Mouse (Mus musculus) heart, postnatal 0 days (tissue): ENCODE measurements at regions not wholly inside any gene's neighbourhood (a gene's known extent, or its start where the extent isn't known, plus 50 kb on each side); places are given as distances from the start of the nearest gene placed in this dataset.

Source experiments
- ATAC-seq: fragments of 200-750 bp; cut with Nextera tagmentation; 2 replicates; pipeline ENCODE4 v1.8.0; 2017; ENCODE audit warnings: low read depth, moderate number of reproducible peaks, moderate library complexity; ENCODE audit not compliant: insufficient read depth
- DNase-seq: peaks from one replicate; pipeline ENCODE4 v3.0.0-alpha.2; 2016; ENCODE audit warnings: low spot score
- H3K27ac ChIP-seq: fragments of 300-500 bp; sonication (generic); 2 replicates; pipeline ENCODE4 v1.5.1; 2014; ENCODE audit warnings: low read depth, mild to moderate bottlenecking
- H3K27me3 ChIP-seq: fragments of 300-500 bp; sonication (generic); 2 replicates; pipeline ENCODE4 v1.6.1; 2014; ENCODE audit warnings: low read length, mixed read lengths; ENCODE audit not compliant: control insufficient read depth, insufficient read depth
- H3K36me3 ChIP-seq: fragments of 300-500 bp; sonication (generic); replicated peaks from 2 replicates; pipeline ENCODE4 v1.6.1; 2014; ENCODE audit warnings: low read length, mixed read lengths; ENCODE audit not compliant: control insufficient read depth, insufficient read depth
- H3K4me1 ChIP-seq: fragments of 300-500 bp; sonication (generic); 2 replicates; pipeline ENCODE4 v1.6.1; 2014; ENCODE audit warnings: antibody characterized with exemption; ENCODE audit not compliant: control insufficient read depth, insufficient read depth
- H3K4me2 ChIP-seq: fragments of 300-500 bp; sonication (generic); 2 replicates; pipeline ENCODE4 v1.6.1; 2014; ENCODE audit warnings: low read depth, mild to moderate bottlenecking, low read length, moderate library complexity
- H3K4me3 ChIP-seq: fragments of 300-500 bp; sonication (generic); 2 replicates; pipeline ENCODE4 v1.5.1; 2014; ENCODE audit warnings: low read depth, low read length
- H3K9ac ChIP-seq: fragments of 300-500 bp; sonication (generic); replicated peaks from 2 replicates; pipeline ENCODE4 v1.6.1; 2014; ENCODE audit warnings: low read depth, low read length, mixed read lengths
- H3K9me3 ChIP-seq: fragments of 300-500 bp; sonication (generic); replicated peaks from 2 replicates; pipeline ENCODE4 v1.6.1; 2016; ENCODE audit warnings: low read length; ENCODE audit not compliant: control insufficient read depth
- CTCF ChIP-seq: IDR thresholded peaks from 2 replicates; pipeline ENCODE4 v1.5.1; 2016; ENCODE audit warnings: antibody characterized with exemption, control low read depth, low read depth
- EP300 ChIP-seq: IDR thresholded peaks from 2 replicates; pipeline ENCODE4 v1.6.1; 2016; ENCODE audit warnings: antibody characterized with exemption, low read depth
- WGBS: fragments of 180-500 bp; shearing (Covaris S2); extraction: QIAGEN DNeasy Blood & Tissue Kit; methylation state at CpG from one replicate; pipeline ENCODE4 v1.1.7; 2014; 5-methylcytosine and 5-hydroxymethylcytosine counted together

DNA sequence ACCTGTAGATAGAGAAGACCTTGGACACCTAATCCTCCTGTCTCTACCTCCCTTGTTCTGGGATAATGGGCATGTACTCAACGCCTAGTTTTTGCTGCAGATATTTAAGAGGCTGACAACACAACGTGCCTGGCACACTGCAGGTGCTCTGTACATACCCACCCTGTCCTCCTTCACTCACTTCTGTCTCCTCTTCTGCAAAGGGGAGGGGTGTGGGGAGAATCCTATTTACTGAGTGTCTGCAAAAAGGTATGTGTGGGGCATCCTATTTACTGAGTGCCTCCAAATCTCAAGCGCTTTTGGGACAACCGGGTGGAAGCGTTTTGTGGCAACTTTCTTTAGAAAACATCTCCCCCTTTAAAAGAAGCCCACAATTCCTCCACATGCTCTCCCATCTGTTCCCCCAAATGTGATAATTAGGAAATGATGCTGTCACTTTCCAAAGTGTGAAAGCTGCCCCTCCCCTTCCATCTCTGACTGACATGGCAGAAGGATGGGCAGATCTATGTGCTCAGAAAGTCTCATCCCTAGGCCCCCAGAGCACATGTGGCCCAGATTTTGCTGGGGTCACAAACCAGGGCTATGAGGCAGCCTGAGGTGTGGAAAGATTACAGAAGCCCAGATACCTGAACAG lies 93.5 kb upstream of the Mycn start:
- Histone ChIP-seq H3K27me3 (no peaks in the 10 kb centered on the region; the same call in 1 of the 2 replicates), H3K9me3 (no peaks in the 10 kb centered on the region), H3K4me1 (no peaks in the 10 kb centered on the region), H3K27ac (no peak overlapping the region), H3K36me3 (no peaks in the 10 kb centered on the region), H3K9ac (no peak overlapping the region), H3K4me3 (no peak overlapping the region), H3K4me2 (no peak overlapping the region)
- DNase-seq = no peak
- ATAC-seq = no peak
- no peak for TF ChIP-seq EP300
- TF ChIP-seq CTCF = no peak
- 66% methylated on average over 5 of the region's 5 CpGs for WGBS

DNA sequence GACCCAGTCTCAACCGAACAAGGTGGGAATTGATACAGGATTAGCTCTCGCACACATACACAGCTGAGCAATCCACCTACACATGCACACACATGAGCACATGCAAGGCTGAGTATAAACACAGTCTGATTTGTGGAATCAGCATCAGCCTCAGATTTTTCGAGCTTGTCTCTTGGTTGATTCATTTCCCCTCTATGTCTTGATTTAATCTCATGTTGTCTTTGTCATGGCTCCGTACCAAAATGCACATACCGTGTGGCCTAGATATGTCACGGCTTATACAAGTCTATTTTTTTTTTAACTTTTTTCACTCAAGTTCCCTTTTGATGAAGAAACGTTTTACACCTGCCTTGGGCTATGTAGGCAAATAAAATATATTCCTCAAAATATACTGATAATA lies 88.6 kb upstream of the Mycn start:
- H3K36me3 ChIP-seq = no peaks in the 10 kb centered on the region
- H3K4me1 ChIP-seq = no peaks in the 10 kb centered on the region; the same call in 1 of the 2 replicates
- no peak overlapping the region for H3K4me3 ChIP-seq
- no peak for TF ChIP-seq CTCF
- no peak for TF ChIP-seq EP300
- 75% methylated on average over 7 of the region's 7 CpGs for WGBS
- H3K9ac ChIP-seq = no peak overlapping the region
- no peak overlapping the region for H3K27ac ChIP-seq
- H3K27me3 ChIP-seq = no peaks in the 10 kb centered on the region; the same call in 1 of the 2 replicates
- DNase-seq (no peak), ATAC-seq (no peak)
- no peak overlapping the region for H3K4me2 ChIP-seq
- H3K9me3 ChIP-seq = no peaks in the 10 kb centered on the region

- H3K4me3 ChIP-seq = no peak overlapping the region
- DNase-seq (peak; percentile 8), ATAC-seq (no peak)
- no peaks in the 10 kb centered on the region for H3K27me3 ChIP-seq
- no peak overlapping the region for H3K4me2 ChIP-seq
- no peak overlapping the region for H3K27ac ChIP-seq
- no peaks in the 10 kb centered on the region for H3K9me3 ChIP-seq
- no peaks in the 10 kb centered on the region for H3K36me3 ChIP-seq
- TF ChIP-seq EP300 (no peak), CTCF (no peak)
- no peaks in the 10 kb centered on the region; the same call in 1 of the 2 replicates for H3K4me1 ChIP-seq
- no peak overlapping the region for H3K9ac ChIP-seq
- WGBS = 11% methylated on average over 3 of the region's 3 CpGs
Measured at GRCm38 (mm10) chr12:13028086-13028485, 86.4 kb upstream of the Mycn start.

DNA sequence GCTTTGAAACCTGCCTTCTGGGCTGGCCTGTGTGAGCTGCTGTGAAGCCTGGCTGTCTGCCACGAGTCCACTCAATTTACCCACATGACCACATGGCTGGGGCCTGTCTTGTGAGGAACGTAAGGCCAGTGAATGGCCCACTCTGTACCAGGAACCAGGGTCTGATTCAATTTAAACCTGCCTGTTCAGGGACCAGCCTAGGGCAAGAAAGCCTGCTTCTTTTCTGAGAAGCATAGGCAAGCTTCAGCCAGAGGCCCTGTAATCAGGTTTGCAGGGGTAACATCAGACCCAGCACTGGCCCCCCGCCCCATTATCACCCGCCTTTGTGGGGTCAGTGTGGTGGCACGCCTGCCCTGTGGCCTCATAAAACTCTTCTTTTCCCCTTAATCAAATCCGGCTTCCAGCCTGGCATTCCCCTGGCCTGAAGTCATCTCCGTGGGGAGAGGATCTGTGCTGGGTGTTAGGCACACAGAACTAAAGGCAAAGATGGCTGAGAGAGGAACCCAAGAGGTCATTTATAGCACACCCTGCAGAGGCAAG lies 84.4 kb upstream of the Mycn start:
- H3K9me3 ChIP-seq = no peaks in the 10 kb centered on the region
- WGBS = 30% methylated on average over 7 of the region's 7 CpGs
- peak; percentile 88 for ATAC-seq
- no peak overlapping the region for H3K4me3 ChIP-seq
- no peaks in the 10 kb centered on the region for H3K27me3 ChIP-seq
- no peaks in the 10 kb centered on the region; the same call in 1 of the 2 replicates for H3K4me1 ChIP-seq
- H3K36me3 ChIP-seq = no peaks in the 10 kb centered on the region
- H3K27ac ChIP-seq = no peak overlapping the region
- DNase-seq = peak; percentile 53
- H3K4me2 ChIP-seq = no peak overlapping the region
- no peak overlapping the region for H3K9ac ChIP-seq
- TF ChIP-seq CTCF = no peak
- TF ChIP-seq EP300 = no peak

DNA sequence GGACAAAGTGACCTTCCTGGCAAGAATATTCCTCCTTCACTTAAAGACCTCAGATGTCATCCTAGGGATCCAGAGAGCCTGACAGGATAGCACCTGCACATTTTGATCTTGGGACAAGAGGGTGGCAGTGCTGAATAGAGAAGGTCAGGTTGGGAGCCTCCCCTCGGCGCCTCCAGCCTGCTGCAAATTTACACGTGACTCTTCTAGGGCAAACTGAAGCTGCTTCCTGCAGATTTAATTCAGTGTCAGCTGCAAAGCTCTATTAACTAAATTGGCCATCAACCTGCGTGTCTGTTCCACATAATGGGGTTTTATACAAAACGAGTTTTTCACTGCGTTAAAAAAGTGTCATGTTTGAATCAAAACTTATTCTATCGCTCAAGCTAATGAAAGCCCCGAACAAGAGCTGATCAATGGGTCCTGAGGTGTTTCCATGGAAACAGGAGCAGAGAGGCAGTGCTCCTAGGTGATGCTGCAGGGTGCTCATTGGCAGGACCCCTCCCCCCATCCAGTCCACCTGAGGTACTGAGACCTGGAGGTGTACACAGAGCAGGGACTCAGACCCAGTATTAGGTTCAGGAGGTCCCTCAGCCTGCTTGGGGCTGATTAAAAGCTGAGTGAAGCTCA lies 82.6 kb upstream of the Mycn start:
- Histone ChIP-seq H3K9ac (no peak overlapping the region), H3K4me3 (no peak overlapping the region), H3K4me2 (no peak overlapping the region), H3K27me3 (no peaks in the 10 kb centered on the region), H3K27ac (no peak overlapping the region), H3K36me3 (no peaks in the 10 kb centered on the region), H3K9me3 (no peaks in the 10 kb centered on the region), H3K4me1 (no peaks in the 10 kb centered on the region; the same call in 1 of the 2 replicates)
- ATAC-seq (no peak), DNase-seq (no peak)
- TF ChIP-seq CTCF (no peak), EP300 (no peak)
- 81% methylated on average over 8 of the region's 8 CpGs for WGBS
